Mouse (Mus musculus) lung, embryonic 16.5 days (tissue): ENCODE data around the gene Blzf1. TPM values are rescaled to one million over a fixed set of nuclear protein-coding genes. Genes with fewer than 3 reads are reported as not detected.
A peak's percentile ranks its signal among the peaks of the same experiment; 100 is the strongest.

Source experiments
- ATAC-seq: fragments of 200-750 bp; cut with Nextera tagmentation; 2 replicates; pipeline ENCODE4 v1.8.0; 2017; ENCODE audit warnings: low read depth, mild to moderate bottlenecking, moderate library complexity
- H3K27ac ChIP-seq: fragments of 300-500 bp; sonication (generic); 2 replicates; pipeline ENCODE4 v1.5.1; 2014; ENCODE audit warnings: mild to moderate bottlenecking, control low read depth, low read length
- H3K27me3 ChIP-seq: fragments of 300-500 bp; sonication (generic); 2 replicates; pipeline ENCODE4 v1.6.1; 2014; ENCODE audit warnings: low read depth, low read length, mixed read lengths; ENCODE audit not compliant: control insufficient read depth, insufficient read depth
- H3K36me3 ChIP-seq: fragments of 300-500 bp; sonication (generic); 2 replicates; pipeline ENCODE4 v1.6.1; 2014; ENCODE audit warnings: low read length; ENCODE audit not compliant: control insufficient read depth, insufficient read depth
- H3K4me1 ChIP-seq: fragments of 300-500 bp; sonication (generic); replicated peaks from 2 replicates; pipeline ENCODE4 v1.6.1; 2014; ENCODE audit warnings: low read length, mixed read lengths; ENCODE audit not compliant: control insufficient read depth, insufficient read depth
- H3K4me2 ChIP-seq: fragments of 300-500 bp; sonication (generic); 2 replicates; pipeline ENCODE4 v1.6.1; 2014; ENCODE audit warnings: low read depth, low read length, control low read depth
- H3K4me3 ChIP-seq: fragments of 300-500 bp; sonication (generic); 2 replicates; pipeline ENCODE4 v1.5.1; 2014; ENCODE audit warnings: mild to moderate bottlenecking, low read length, control low read depth
- H3K9ac ChIP-seq: fragments of 300-500 bp; sonication (generic); 2 replicates; pipeline ENCODE4 v1.6.1; 2014; ENCODE audit warnings: low read length, control low read depth
- H3K9me3 ChIP-seq: fragments of 300-500 bp; sonication (generic); 2 replicates; pipeline ENCODE4 v1.6.1; 2016; ENCODE audit warnings: low read length; ENCODE audit not compliant: control insufficient read depth
- WGBS: fragments of 180-500 bp; shearing (Covaris S2); extraction: QIAGEN DNeasy Blood & Tissue Kit; methylation state at CpG from one replicate; pipeline ENCODE4 v1.1.7; 2014; 5-methylcytosine and 5-hydroxymethylcytosine counted together
- polyA plus RNA-seq: library from polyadenylated mRNA; unstranded; fragments of >200 nt; fragmentation: Nextera tagmentation; extraction: Ambion mirVana; gene quantifications from 2 replicates; pipeline ENCODE4 v1.2.1, GENCODE M21; 2015

Blzf1 gene
- polyA plus RNA-seq: 34.8 and 37.0 TPM in 2 replicates

GRCm38 (mm10) chr1:164307124-164307751 is at the start of gene Blzf1:
TSS of gene Blzf1 (minus strand) at chr1:164307489.
- Histone ChIP-seq H3K9me3 (no peaks in the 10 kb centered on the region), H3K4me1 (peaks cover 12% of the 10 kb centered on the region), H3K9ac (peak within 1 kb of the TSS; percentile 72), H3K27me3 (no peaks in the 10 kb centered on the region), H3K36me3 (peaks cover 15% of the 10 kb centered on the region), H3K4me3 (peak within 1 kb of the TSS; percentile 69), H3K27ac (peak within 1 kb of the TSS; percentile 41), H3K4me2 (peak within 1 kb of the TSS; percentile 86)
- WGBS: under 1% methylated on average over 35 of the region's 35 CpGs
- ATAC-seq: peak; percentile 99

- H3K36me3 ChIP-seq: peaks cover 2% of the 10 kb centered on the region
- no peak overlapping the region for H3K4me2 ChIP-seq
- H3K27me3 ChIP-seq: no peaks in the 10 kb centered on the region
- ATAC-seq: no peak
- no peak overlapping the region for H3K27ac ChIP-seq
- WGBS: 50% methylated on average over 3 of the region's 3 CpGs
- H3K9ac ChIP-seq: no peak overlapping the region
- H3K4me3 ChIP-seq: no peak overlapping the region
- no peaks in the 10 kb centered on the region for H3K4me1 ChIP-seq
- peaks cover 2% of the 10 kb centered on the region; the same call in 1 of the 2 replicates for H3K9me3 ChIP-seq
Observed at GRCm38 (mm10) chr1:164353443-164353842, 46.2 kb upstream of the Blzf1 start.

GRCm38 (mm10) chr1:164342161-164342560 is 34.9 kb upstream of the Blzf1 start:
- no peak for ATAC-seq
- WGBS: 75% methylated on average over 3 of the region's 3 CpGs
- H3K4me2 ChIP-seq: no peak overlapping the region
- no peak overlapping the region for H3K9ac ChIP-seq
- no peaks in the 10 kb centered on the region for H3K27me3 ChIP-seq
- no peak overlapping the region for H3K4me3 ChIP-seq
- H3K27ac ChIP-seq: no peak overlapping the region
- peaks cover 13% of the 10 kb centered on the region for H3K36me3 ChIP-seq
- no peaks in the 10 kb centered on the region for H3K4me1 ChIP-seq
- no peaks in the 10 kb centered on the region for H3K9me3 ChIP-seq

- ATAC-seq: no peak
- Histone ChIP-seq H3K4me3 (no peak overlapping the region), H3K27ac (no peak overlapping the region), H3K9ac (no peak overlapping the region), H3K36me3 (peaks cover 8% of the 10 kb centered on the region), H3K4me1 (no peaks in the 10 kb centered on the region), H3K4me2 (no peak overlapping the region), H3K9me3 (no peaks in the 10 kb centered on the region), H3K27me3 (no peaks in the 10 kb centered on the region)
- WGBS: 77% methylated on average over 4 of the region's 4 CpGs
Observed at GRCm38 (mm10) chr1:164335846-164336245, 28.6 kb upstream of the Blzf1 start.

- WGBS: 93% methylated on average over 3 of the region's 3 CpGs
Observed at GRCm38 (mm10) chr1:164335435-164335834, 28.1 kb upstream of the Blzf1 start.

GRCm38 (mm10) chr1:164332559-164332958 is 25.3 kb upstream of the Blzf1 start:
- Histone ChIP-seq H3K9me3 (no peaks in the 10 kb centered on the region), H3K36me3 (peaks cover 8% of the 10 kb centered on the region), H3K27ac (no peak overlapping the region), H3K27me3 (no peaks in the 10 kb centered on the region), H3K4me2 (no peak overlapping the region), H3K4me3 (no peak overlapping the region), H3K4me1 (0 out of 2 replicates have a peak, but pooled peaks cover 3% of the 10 kb centered on the region), H3K9ac (no peak overlapping the region)
- ATAC-seq: no peak
- 87% methylated on average over 11 of the region's 11 CpGs for WGBS

More at GRCm38 (mm10) chr1:164335435-164335834, 28.1 kb upstream of the Blzf1 start:
- Histone ChIP-seq H3K36me3 (peaks cover 8% of the 10 kb centered on the region), H3K27ac (no peak overlapping the region), H3K4me2 (no peak overlapping the region), H3K9ac (no peak overlapping the region), H3K9me3 (no peaks in the 10 kb centered on the region), H3K4me1 (no peaks in the 10 kb centered on the region), H3K4me3 (no peak overlapping the region), H3K27me3 (no peaks in the 10 kb centered on the region)
- ATAC-seq: no peak

- ATAC-seq: no peak
- Histone ChIP-seq H3K9me3 (no peaks in the 10 kb centered on the region), H3K27ac (no peak overlapping the region)
Observed at GRCm38 (mm10) chr1:164327764-164328163, 20.5 kb upstream of the Blzf1 start.

GRCm38 (mm10) chr1:164326600-164327155 is 19.4 kb upstream of the Blzf1 start:
- Histone ChIP-seq H3K4me3 (no peak overlapping the region), H3K4me2 (no peak overlapping the region), H3K9ac (no peak overlapping the region), H3K4me1 (peaks cover 11% of the 10 kb centered on the region), H3K27me3 (no peaks in the 10 kb centered on the region), H3K27ac (peak overlapping the region; percentile 39; the same call in 1 of the 2 replicates), H3K36me3 (no peaks in the 10 kb centered on the region), H3K9me3 (no peaks in the 10 kb centered on the region)
- peak; percentile 74 for ATAC-seq
- WGBS: 33% methylated on average over 6 of the region's 6 CpGs

More at GRCm38 (mm10) chr1:164327764-164328163, 20.5 kb upstream of the Blzf1 start:
- 45% methylated on average over 7 of the region's 7 CpGs for WGBS
- no peak overlapping the region for H3K4me2 ChIP-seq
- H3K36me3 ChIP-seq: no peaks in the 10 kb centered on the region
- H3K4me3 ChIP-seq: no peak overlapping the region
- peaks cover 11% of the 10 kb centered on the region for H3K4me1 ChIP-seq
- no peaks in the 10 kb centered on the region for H3K27me3 ChIP-seq
- no peak overlapping the region for H3K9ac ChIP-seq

GRCm38 (mm10) chr1:164324878-164325277 is 17.6 kb upstream of the Blzf1 start:
- WGBS: 60% methylated on average over 2 of the region's 2 CpGs
- H3K36me3 ChIP-seq: no peaks in the 10 kb centered on the region
- no peak overlapping the region for H3K4me3 ChIP-seq
- no peaks in the 10 kb centered on the region for H3K9me3 ChIP-seq
- no peaks in the 10 kb centered on the region for H3K27me3 ChIP-seq
- peaks cover 19% of the 10 kb centered on the region for H3K4me1 ChIP-seq
- no peak overlapping the region for H3K9ac ChIP-seq
- no peak overlapping the region for H3K4me2 ChIP-seq
- ATAC-seq: 0 out of 2 replicates have a peak, but pooled peaks have one; percentile 39
- H3K27ac ChIP-seq: no peak overlapping the region
